Mouse (Mus musculus): Measurements from ENCODE around the gene Mctp1. TPM values are rescaled to one million over a fixed set of nuclear protein-coding genes. Genes with fewer than 3 reads are reported as not detected.
"Not testable (repeated sequence)": the region's sequence is repeated elsewhere in the genome, so short reads cannot be mapped to it uniquely, and the experiment has no call there.

Mctp1 gene
- polyA plus RNA-seq, 1 experiment from 2014 or later, result 1.4 TPM

DNA sequence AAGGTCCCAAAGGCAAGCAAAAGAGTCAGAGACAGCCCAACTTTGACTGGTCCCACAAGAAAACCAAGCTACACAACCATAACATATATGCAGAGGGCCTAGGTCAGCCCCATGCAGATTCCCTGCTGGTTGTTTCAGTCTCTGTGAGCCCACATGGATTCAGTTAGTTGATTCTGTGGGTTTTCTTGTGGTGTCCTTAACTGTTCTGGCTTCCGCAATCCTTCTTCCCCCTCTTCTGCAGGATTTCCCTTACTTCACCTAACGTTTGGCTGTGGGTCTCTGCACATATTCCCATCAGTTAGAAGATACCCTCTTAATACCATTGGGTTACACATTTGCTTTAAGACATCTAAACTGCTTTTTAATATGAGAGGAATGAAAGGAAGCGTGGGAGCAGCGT is 183.1 kb downstream of the Mctp1 start:
- Histone ChIP-seq H3K27ac (replicated peaks) (no peak overlapping the region), H3K9me3 (replicated peaks) (no peaks in the 10 kb centered on the region), H3K27me3 (no peaks in the 10 kb centered on the region), H3K4me3 (replicated peaks) (no peak overlapping the region), H3K9ac (no peak overlapping the region), H3K4me2 (replicated peaks) (no peak overlapping the region), H3K4me1 (no peaks in the 10 kb centered on the region), H3K36me3 (no peaks in the 10 kb centered on the region)
- ATAC-seq (ENCODE audit: insufficient number of reproducible peaks, low FRiP score, low TSS enrichment, low read depth), result no peak
- 72% methylated on average over 4 of the region's 4 CpGs for WGBS

DNA sequence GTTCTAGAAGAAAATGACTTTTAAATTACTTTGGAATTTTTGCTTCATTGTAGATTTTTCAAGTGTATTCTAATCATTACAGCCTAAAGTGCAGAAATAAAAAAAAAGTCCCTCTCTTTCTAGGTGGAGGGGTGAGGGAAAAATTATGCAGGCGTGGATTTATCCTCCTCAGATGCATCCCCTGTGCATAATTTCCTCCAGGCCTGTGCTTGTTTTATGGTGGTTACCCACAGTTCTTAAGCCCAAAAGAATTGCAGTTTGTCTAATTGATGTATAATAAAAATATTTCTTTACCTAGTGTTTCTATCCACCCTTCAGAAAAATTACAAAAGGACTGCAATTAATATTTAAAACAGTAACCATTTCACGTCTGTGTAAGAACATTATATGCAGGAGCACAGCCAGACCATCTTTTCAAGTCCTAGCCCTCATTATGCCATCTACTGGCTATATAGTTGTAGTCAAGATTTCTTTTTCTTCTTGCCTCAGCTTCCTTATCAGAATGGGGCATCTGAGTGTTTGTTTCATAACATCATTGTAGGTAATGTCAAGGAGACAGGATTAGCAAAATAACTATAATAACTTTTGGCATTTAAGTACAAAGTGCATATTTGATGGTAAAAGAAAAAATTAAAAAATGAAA is 184.4 kb downstream of the Mctp1 start:
- H3K9me3 ChIP-seq (replicated peaks), result no peaks in the 10 kb centered on the region
- no peak overlapping the region for H3K9ac ChIP-seq
- no peak overlapping the region for H3K4me2 ChIP-seq (replicated peaks)
- no peak overlapping the region for H3K4me3 ChIP-seq (replicated peaks)
- H3K27ac ChIP-seq (replicated peaks), result no peak overlapping the region
- no peaks in the 10 kb centered on the region for H3K36me3 ChIP-seq
- WGBS, result 51% methylated on average over 2 of the region's 2 CpGs
- no peaks in the 10 kb centered on the region for H3K27me3 ChIP-seq
- no peak for ATAC-seq (ENCODE audit: insufficient number of reproducible peaks, low FRiP score, low TSS enrichment, low read depth)
- H3K4me1 ChIP-seq, result no peaks in the 10 kb centered on the region

DNA sequence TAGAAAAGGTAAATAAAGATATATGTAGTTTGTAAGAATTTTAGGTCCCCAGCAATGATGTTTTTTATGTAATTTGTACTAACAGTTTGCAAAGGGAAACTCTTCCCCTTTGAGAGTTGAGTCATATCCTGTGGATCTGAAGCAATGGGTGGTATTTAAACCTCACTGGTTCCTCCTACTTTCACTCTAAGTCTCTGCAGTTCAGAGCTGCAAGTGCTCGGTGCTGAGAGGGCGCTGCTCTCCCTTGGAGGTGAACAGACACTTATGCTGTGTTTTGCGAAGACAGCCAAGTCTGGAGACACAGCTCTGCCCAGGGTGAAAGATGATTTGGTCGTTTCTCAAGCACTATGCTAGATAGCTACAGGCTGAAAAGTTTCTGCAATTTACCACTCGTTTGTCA is 195.1 kb downstream of the Mctp1 start:
- WGBS, result 27% methylated on average over 5 of the region's 5 CpGs
- no peak overlapping the region for H3K27ac ChIP-seq (replicated peaks)
- ATAC-seq (ENCODE audit: insufficient number of reproducible peaks, low FRiP score, low TSS enrichment, low read depth), result no peak

GRCm38 (mm10) chr13:76585447-76585846 is 201.1 kb downstream of the Mctp1 start:
- no peaks in the 10 kb centered on the region for H3K9me3 ChIP-seq (replicated peaks)
- no peak overlapping the region for H3K4me3 ChIP-seq (replicated peaks)
- H3K27me3 ChIP-seq, result no peaks in the 10 kb centered on the region
- no peaks in the 10 kb centered on the region for H3K36me3 ChIP-seq
- WGBS, result 67% methylated on average over 3 of the region's 3 CpGs
- no peak overlapping the region for H3K4me2 ChIP-seq (replicated peaks)
- ATAC-seq (ENCODE audit: insufficient number of reproducible peaks, low FRiP score, low TSS enrichment, low read depth), result no peak
- H3K27ac ChIP-seq (replicated peaks), result no peak overlapping the region
- H3K9ac ChIP-seq, result no peak overlapping the region
- no peaks in the 10 kb centered on the region for H3K4me1 ChIP-seq

More for the DNA sequence above, 195.1 kb downstream of the Mctp1 start:
- Histone ChIP-seq H3K4me3 (replicated peaks) (no peak overlapping the region), H3K4me2 (replicated peaks) (no peak overlapping the region), H3K9me3 (replicated peaks) (no peaks in the 10 kb centered on the region), H3K9ac (no peak overlapping the region), H3K27me3 (no peaks in the 10 kb centered on the region), H3K36me3 (no peaks in the 10 kb centered on the region), H3K4me1 (no peaks in the 10 kb centered on the region)

- ATAC-seq (ENCODE audit: insufficient number of reproducible peaks, low FRiP score, low TSS enrichment, low read depth), result peak; percentile 63; the same call in 1 of the 2 replicates
- not testable (repeated sequence) for H3K9me3 ChIP-seq (replicated peaks)
- WGBS, result 84% methylated on average over 11 of the region's 11 CpGs
Observed at GRCm38 (mm10) chr13:76590709-76591108, 206.4 kb downstream of the Mctp1 start.

GRCm38 (mm10) chr13:76591189-76591588 is 206.9 kb downstream of the Mctp1 start:
- H3K4me2 ChIP-seq (replicated peaks), result no peak overlapping the region
- H3K9me3 ChIP-seq (replicated peaks), result no peaks in the 10 kb centered on the region
- no peaks in the 10 kb centered on the region for H3K27me3 ChIP-seq
- H3K9ac ChIP-seq, result no peak overlapping the region
- no peaks in the 10 kb centered on the region for H3K36me3 ChIP-seq
- no peak overlapping the region for H3K4me3 ChIP-seq (replicated peaks)
- ATAC-seq (ENCODE audit: insufficient number of reproducible peaks, low FRiP score, low TSS enrichment, low read depth), result no peak
- H3K27ac ChIP-seq (replicated peaks), result no peak overlapping the region
- H3K4me1 ChIP-seq, result no peaks in the 10 kb centered on the region

More at GRCm38 (mm10) chr13:76590709-76591108, 206.4 kb downstream of the Mctp1 start:
- not testable (repeated sequence) for H3K27me3 ChIP-seq; H3K9ac ChIP-seq; H3K4me1 ChIP-seq; H3K27ac ChIP-seq (replicated peaks); H3K4me3 ChIP-seq (replicated peaks); H3K4me2 ChIP-seq (replicated peaks); H3K36me3 ChIP-seq

- no peak overlapping the region for H3K4me2 ChIP-seq (replicated peaks)
- H3K36me3 ChIP-seq, result no peaks in the 10 kb centered on the region
- whole genome bisulfite sequencing, result 78% methylated on average over 1 of the region's 1 CpGs
- no peaks in the 10 kb centered on the region for H3K4me1 ChIP-seq
- H3K9me3 ChIP-seq (replicated peaks), result no peaks in the 10 kb centered on the region
- H3K4me3 ChIP-seq (replicated peaks), result no peak overlapping the region
- H3K27ac ChIP-seq (replicated peaks), result no peak overlapping the region
- H3K9ac ChIP-seq, result no peak overlapping the region
- ATAC-seq (ENCODE audit: insufficient number of reproducible peaks, low FRiP score, low TSS enrichment, low read depth), result no peak
- no peaks in the 10 kb centered on the region for H3K27me3 ChIP-seq
Observed at GRCm38 (mm10) chr13:76591692-76592091, 207.4 kb downstream of the Mctp1 start.

DNA sequence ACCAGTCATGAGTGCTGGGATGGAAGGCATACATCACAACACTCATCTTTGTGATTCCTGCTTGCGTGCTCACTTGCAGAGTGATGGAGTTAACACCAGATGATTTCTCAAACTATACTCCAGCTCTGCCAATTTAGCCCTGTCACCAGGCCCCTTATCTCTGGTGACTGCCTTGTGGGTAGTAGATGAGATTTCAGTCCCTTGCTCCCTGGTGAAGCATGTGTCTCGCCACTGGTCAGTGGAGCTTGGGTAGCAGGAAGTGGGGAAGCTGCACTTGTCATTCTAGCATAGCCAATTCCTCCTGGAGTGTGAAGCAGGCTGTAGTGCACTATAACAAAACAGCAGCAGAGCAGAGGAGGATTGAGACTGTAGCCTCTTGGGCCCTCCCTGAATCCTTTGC is 208.6 kb downstream of the Mctp1 start:
- H3K9me3 ChIP-seq (replicated peaks), result no peaks in the 10 kb centered on the region
- no peaks in the 10 kb centered on the region for H3K4me1 ChIP-seq
- H3K4me3 ChIP-seq (replicated peaks), result no peak overlapping the region
- H3K9ac ChIP-seq, result no peak overlapping the region
- WGBS, result 80% methylated on average over 2 of the region's 2 CpGs
- no peaks in the 10 kb centered on the region for H3K36me3 ChIP-seq
- H3K27ac ChIP-seq (replicated peaks), result no peak overlapping the region
- no peak overlapping the region for H3K4me2 ChIP-seq (replicated peaks)
- ATAC-seq (ENCODE audit: insufficient number of reproducible peaks, low FRiP score, low TSS enrichment, low read depth), result no peak
- H3K27me3 ChIP-seq, result no peaks in the 10 kb centered on the region

- 74% methylated on average over 7 of the region's 7 CpGs for WGBS
- Histone ChIP-seq H3K9ac (no peak overlapping the region), H3K4me2 (replicated peaks) (no peak overlapping the region), H3K9me3 (replicated peaks) (no peaks in the 10 kb centered on the region), H3K36me3 (no peaks in the 10 kb centered on the region), H3K27me3 (no peaks in the 10 kb centered on the region), H3K4me3 (replicated peaks) (no peak overlapping the region), H3K4me1 (no peaks in the 10 kb centered on the region), H3K27ac (replicated peaks) (no peak overlapping the region)
- no peak for ATAC-seq (ENCODE audit: insufficient number of reproducible peaks, low FRiP score, low TSS enrichment, low read depth)
Observed at GRCm38 (mm10) chr13:76597005-76597404, 212.7 kb downstream of the Mctp1 start.

DNA sequence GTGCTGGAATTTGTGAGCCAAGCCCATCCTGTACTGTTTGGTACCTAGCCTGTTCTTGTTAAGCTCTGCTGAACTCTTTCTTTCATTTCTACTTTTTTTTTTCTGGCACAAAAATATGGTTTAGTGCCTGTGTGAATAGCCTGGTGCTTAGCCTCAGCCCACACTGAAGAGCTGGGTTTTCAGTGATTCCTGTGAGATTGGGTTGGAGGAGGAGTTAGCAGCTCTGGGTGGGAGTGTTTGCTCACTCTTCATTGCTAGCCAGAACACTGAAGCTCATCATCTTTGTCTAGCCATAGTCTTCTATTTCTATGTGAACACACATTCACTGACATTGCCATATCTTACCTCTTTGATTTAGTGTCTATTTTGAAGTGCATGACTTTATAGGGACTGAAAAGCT is 225.1 kb downstream of the Mctp1 start:
- no peak for ATAC-seq (ENCODE audit: insufficient number of reproducible peaks, low FRiP score, low TSS enrichment, low read depth)
- Histone ChIP-seq H3K27me3 (no peaks in the 10 kb centered on the region), H3K4me3 (replicated peaks) (no peak overlapping the region)

DNA sequence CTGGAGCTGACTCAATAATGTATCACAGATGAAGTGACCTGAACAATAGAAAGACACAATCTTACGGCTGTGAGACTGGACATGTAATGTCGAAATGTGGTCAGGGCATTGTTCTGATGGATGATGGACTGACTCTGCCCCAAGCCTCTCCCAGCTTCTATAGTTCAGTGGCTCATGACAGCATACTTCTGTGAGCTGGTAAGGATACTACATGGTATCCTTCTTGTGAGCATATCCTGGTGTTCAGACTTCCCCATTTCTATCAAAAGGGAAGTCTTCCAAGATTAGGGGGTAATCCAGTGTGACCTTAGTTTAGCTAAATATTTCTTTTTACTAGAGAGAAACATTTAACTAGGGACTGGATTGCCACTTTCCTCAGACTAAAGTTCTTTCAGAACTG is 227.2 kb downstream of the Mctp1 start:
- no peaks in the 10 kb centered on the region for H3K4me1 ChIP-seq
- H3K4me2 ChIP-seq (replicated peaks), result no peak overlapping the region
- H3K36me3 ChIP-seq, result no peaks in the 10 kb centered on the region
- 78% methylated on average over 2 of the region's 2 CpGs for WGBS
- no peaks in the 10 kb centered on the region for H3K9me3 ChIP-seq (replicated peaks)
- no peak for ATAC-seq (ENCODE audit: insufficient number of reproducible peaks, low FRiP score, low TSS enrichment, low read depth)
- H3K9ac ChIP-seq, result no peak overlapping the region
- no peak overlapping the region for H3K27ac ChIP-seq (replicated peaks)
- H3K4me3 ChIP-seq (replicated peaks), result no peak overlapping the region
- no peaks in the 10 kb centered on the region for H3K27me3 ChIP-seq

More for the DNA sequence above, 225.1 kb downstream of the Mctp1 start:
- H3K9me3 ChIP-seq (replicated peaks), result no peaks in the 10 kb centered on the region
- no peak overlapping the region for H3K9ac ChIP-seq
- H3K27ac ChIP-seq (replicated peaks), result no peak overlapping the region
- H3K4me2 ChIP-seq (replicated peaks), result no peak overlapping the region
- H3K4me1 ChIP-seq, result no peaks in the 10 kb centered on the region
- no peaks in the 10 kb centered on the region for H3K36me3 ChIP-seq

- Histone ChIP-seq H3K36me3 (no peaks in the 10 kb centered on the region), H3K27ac (replicated peaks) (no peak overlapping the region), H3K4me1 (no peaks in the 10 kb centered on the region), H3K9ac (no peak overlapping the region), H3K27me3 (no peaks in the 10 kb centered on the region), H3K4me3 (replicated peaks) (no peak overlapping the region), H3K4me2 (replicated peaks) (no peak overlapping the region), H3K9me3 (replicated peaks) (no peaks in the 10 kb centered on the region)
- ATAC-seq (ENCODE audit: insufficient number of reproducible peaks, low FRiP score, low TSS enrichment, low read depth), result no peak
Observed at GRCm38 (mm10) chr13:76620111-76620510, 235.8 kb downstream of the Mctp1 start.

All from embryonic facial prominence, embryonic 15.5 days (tissue).